Mouse (Mus musculus): Measurements from ENCODE around the gene Stap1. TPM values are rescaled to one million over a fixed set of nuclear protein-coding genes. Genes with fewer than 3 reads are reported as not detected.

The Stap1 gene
- polyA plus RNA-seq (2012; rRNA removed), result 4.8 and 5.0 TPM in 2 replicates

DNA sequence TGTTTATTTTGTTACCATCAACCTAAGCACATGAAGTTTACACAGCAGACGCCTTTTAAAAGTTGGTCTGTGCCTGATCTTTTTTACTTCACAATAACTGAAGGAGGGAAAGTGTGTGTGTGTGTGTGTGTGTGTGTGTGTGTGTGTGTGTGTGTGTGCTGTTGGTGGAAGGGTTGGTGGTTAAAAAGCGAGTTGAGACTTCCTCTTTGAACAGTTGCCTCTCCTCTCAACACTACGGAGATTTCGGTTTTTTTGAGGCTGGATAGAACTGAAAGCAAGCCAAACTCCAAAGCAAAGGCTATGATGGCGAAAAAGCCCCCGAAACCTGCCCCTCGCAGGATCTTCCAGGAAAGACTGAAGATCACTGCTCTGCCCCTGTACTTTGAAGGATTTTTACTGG is at the start of gene Stap1:
Gene Stap1, plus strand, starts transcription at position 209 of the 400 bp plus-strand sequence.
- no peak for DNase-seq (ENCODE audit: low read depth)

- no peak for DNase-seq (ENCODE audit: low read depth)
Observed at GRCm38 (mm10) chr5:86029820-86030219, 41.7 kb upstream of the Stap1 start.

GRCm38 (mm10) chr5:86063501-86063900 is 8.0 kb upstream of the Stap1 start:
- no peak for DNase-seq (ENCODE audit: low read depth)

DNA sequence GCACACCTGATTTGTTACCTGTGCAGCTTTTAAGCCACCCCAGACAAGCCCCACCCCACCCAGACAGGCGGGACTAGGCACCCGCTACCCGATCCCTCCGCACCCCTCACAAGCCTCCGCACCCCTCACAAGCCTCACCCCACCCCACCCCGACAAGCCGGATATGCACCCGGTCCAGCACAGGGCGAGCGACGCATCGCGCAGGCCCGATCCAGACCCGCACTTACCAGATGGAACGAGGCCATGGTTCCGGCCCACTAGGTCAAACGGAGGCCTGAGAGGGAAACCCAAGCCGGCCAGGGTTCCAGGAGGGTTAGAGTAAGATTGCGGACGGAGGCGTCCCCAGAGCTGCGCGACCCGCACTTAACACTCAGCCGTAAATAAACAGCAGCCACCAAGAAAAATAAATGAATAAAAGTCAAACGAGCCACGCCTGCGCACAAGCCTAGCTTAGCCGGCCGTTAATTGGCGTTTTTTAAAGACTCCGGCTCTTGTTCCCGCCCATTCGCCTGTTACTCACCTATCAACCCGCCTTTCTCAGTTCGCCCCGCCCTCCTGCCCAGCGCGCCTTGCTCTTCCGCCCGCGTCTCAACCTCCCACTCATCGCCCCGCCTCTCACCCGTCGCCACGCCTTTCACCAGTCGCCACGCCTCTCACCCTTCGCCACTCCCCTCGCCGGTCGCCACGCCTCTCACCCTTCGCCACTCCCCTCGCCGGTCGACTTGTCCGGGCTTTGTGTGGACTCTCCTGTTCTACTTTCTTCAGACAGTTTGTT is 6.3 kb upstream of the Stap1 start, which contains the start of gene Cenpc1:
Gene Cenpc1, minus strand, starts transcription at position 483 of the 775 bp plus-strand sequence.
- DNase-seq (ENCODE audit: low read depth), result peak; percentile 49

DNA sequence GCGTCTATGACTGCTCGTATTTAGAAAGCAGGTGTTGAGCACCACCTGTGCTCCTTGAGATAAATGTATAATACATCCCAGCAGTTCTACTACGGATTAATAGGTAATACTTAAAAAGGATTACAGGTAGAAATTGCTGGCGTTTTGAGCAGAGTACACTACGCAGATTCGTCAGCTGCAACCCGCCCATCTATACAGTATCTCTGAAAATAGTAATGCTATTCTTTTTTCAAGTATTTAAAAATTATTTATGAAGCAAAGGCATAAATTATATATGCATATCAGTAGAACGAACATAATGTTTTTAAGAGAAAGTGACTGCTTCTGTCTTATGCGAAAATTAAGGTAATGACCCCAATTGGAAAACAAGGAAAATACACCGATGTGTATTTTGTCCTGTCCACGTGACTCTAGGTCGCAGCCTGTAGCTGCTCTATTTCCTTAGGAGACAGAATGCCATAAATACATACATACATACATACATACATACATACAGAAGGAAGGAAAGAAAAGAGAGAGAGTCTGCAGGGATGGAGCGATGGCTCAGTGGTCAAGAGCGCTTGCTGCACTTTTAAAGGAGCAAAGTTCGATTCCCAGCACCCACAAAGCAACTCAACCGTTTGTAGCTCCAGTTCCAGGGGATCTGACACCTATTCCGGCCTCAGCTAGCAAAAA is 5.5 kb upstream of the Stap1 start:
- DNase-seq (ENCODE audit: low read depth), result no peak

GRCm38 (mm10) chr5:86066551-86066929 is 5.0 kb upstream of the Stap1 start:
- DNase-seq (ENCODE audit: low read depth), result peak; percentile 36

- DNase-seq (ENCODE audit: low read depth), result no peak
Observed at GRCm38 (mm10) chr5:86068451-86068850, 3.1 kb upstream of the Stap1 start.

GRCm38 (mm10) chr5:86069121-86069520 is 2.4 kb upstream of the Stap1 start:
- no peak for DNase-seq (ENCODE audit: low read depth)

- no peak for DNase-seq (ENCODE audit: low read depth)
Observed at GRCm38 (mm10) chr5:86072756-86073386, 1.3 kb downstream of the Stap1 start.

GRCm38 (mm10) chr5:86078720-86079334 is 7.3 kb downstream of the Stap1 start:
- DNase-seq (ENCODE audit: low read depth), result peak; percentile 31

DNA sequence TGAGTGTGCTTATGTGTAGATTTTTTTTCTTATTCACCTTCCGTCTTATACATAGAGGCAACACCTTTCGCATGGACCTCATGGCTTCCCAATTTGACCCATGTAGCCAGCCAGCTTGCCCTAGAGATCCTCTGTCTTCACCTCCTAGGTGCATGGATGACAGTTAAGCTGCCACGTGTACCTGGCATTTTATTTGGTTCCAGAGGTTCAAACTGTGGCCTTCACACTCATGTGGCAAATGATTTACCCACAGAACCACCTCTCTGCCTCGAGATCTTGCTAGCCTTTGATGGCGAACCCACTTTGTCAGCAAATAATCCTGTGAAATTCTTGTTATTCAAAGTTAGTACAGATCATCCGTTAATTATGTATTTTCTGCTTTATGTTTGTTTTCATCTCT is 12.4 kb downstream of the Stap1 start:
- DNase-seq (ENCODE audit: low read depth), result no peak

DNA sequence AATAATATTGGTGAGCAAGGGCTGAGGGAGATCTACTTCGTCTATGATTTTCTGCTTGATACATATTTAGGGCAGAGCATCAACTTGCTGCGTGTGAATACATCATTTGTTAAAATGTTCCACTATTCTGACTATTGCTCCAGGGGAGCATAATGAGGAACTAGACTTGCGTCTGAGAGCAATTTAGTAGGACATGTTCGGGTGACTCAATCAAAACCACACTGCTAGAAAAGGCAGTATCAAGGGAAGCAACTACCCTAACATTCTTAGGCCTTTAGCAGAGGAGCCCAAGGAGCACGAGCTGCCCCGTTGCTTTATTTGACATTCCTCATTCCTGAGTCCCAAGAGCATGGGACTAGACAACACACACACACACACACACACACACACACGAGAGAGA is 13.4 kb downstream of the Stap1 start:
- DNase-seq (ENCODE audit: low read depth), result no peak

DNA sequence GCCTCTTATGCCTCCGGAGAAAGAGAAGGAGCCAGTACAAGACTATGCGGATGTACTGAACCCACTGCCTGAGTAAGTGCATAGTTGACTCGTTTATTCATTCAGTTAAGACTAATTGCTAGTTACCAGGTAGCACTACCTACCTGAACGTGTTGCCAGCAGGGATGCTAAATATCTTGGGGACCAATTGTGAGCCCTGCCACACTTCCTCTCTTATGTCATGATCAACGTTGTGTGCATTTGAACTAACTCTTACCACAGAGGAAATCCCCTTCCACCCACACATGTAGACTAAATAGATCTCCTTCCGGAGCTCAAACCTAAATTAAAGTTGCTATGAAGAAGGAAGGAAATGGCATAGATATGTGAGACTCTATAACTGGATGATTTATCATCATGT is 15.2 kb downstream of the Stap1 start:
- no peak for DNase-seq (ENCODE audit: low read depth)

DNA sequence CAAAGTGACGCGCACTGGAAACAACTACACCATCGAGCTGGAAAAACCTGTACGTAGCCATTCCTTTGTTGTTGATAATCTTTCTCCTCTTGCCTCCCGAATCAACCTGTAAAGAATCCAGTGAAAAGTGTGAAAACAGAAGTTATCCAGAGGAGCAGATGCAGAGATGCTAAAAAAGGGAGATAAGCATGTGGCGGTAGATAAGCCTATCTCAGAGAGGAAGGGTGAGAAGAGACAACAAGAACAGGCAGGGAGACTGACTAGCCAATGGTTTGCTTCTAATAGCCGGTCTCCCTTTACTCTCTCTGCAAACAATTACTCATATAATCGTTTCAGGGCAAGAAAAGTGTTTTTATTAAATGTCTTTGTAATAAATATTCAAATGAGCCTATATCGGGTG is 23.2 kb downstream of the Stap1 start:
- DNase-seq (ENCODE audit: low read depth), result no peak

DNA sequence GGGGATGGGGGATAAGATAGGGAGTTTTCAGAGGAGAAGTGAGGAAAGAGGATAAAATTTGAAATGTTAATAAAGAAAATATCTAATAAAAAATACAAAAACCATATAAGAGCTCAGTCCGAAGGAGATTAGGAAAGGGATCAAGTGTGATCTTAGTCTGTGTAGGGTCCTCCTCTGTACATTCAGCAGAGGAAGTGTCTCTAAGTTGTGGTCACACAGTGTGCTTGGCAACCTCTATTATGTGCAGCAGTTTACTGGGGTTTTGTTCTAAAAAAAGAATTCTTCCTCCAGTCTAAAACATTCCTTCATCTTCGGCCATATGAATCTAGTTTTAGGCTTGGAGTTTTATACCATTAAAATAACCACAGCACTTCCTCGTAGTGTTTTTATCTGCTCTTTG is 27.4 kb downstream of the Stap1 start:
- DNase-seq (ENCODE audit: low read depth), result no peak

- no peak for DNase-seq (ENCODE audit: low read depth)
Observed at GRCm38 (mm10) chr5:86100621-86101020, 29.1 kb downstream of the Stap1 start.

DNA sequence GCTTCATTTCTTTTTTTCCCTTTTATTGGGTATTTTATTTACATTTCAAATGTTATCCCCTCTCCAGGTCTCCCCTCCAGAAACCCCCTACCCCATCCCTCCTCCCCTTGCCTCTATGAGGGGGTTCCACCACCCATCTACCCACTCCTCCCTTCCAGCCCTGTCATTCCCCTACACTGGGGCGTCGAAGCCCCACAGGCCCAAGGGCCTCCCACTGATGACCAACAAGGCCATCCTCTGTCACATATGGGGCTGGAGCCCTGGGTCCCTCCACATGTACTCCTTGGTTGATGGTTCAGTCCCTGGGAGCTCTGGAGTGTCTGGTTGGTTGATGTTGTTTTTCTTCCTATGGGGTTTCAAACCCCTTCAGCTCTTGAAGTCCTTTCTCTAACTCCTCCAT is 30.6 kb downstream of the Stap1 start:
- DNase-seq (ENCODE audit: low read depth), result no peak

GRCm38 (mm10) chr5:86106610-86107009 is 35.1 kb downstream of the Stap1 start:
- no peak for DNase-seq (ENCODE audit: low read depth)

GRCm38 (mm10) chr5:86111074-86111473 is 39.5 kb downstream of the Stap1 start:
- DNase-seq (ENCODE audit: low read depth), result no peak

DNA sequence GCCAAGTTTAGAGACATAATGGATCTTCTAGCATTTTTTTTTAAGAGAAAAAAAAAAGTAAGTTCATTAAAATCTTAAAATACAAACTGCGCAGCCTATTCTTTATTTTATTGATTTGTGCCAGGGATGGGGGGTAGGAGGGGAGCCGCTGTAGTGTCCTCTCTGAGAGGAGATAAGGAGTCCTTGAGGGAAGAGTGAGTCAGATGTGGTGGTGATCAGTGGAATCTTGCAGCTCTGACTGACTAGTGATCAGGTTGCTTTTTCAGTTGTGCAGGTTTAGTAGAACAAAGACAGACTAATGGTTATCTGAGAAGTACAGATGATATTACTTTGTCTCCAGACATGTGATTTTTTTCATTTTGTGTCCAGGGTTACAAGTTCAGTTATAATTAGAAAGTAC is 41.5 kb downstream of the Stap1 start:
- no peak for DNase-seq (ENCODE audit: low read depth)

- DNase-seq (ENCODE audit: low read depth), result no peak
Observed at GRCm38 (mm10) chr5:86113997-86114396, 42.5 kb downstream of the Stap1 start.

GRCm38 (mm10) chr5:86118457-86119094 is 47.0 kb downstream of the Stap1 start:
- no peak for DNase-seq (ENCODE audit: low read depth)
